Mouse (Mus musculus) stomach, embryonic 14.5 days (tissue): ENCODE measurements around the gene Ripor1. TPM values are rescaled to one million over a fixed set of nuclear protein-coding genes. Genes with fewer than 3 reads are reported as not detected.

Experiments used
- ATAC-seq: fragments of 200-750 bp; cut with Nextera tagmentation; 2 replicates; pipeline ENCODE4 v1.8.0; 2017; ENCODE audit warnings: low read depth, moderate TSS enrichment; ENCODE audit not compliant: insufficient number of reproducible peaks, insufficient read depth, low FRiP score
- H3K27ac ChIP-seq: fragments of 300-500 bp; sonication (generic); 2 replicates; pipeline ENCODE4 v1.5.1; 2014; ENCODE audit warnings: mild to moderate bottlenecking, low read length, moderate library complexity, mixed read lengths
- H3K27me3 ChIP-seq: fragments of 300-500 bp; sonication (generic); 2 replicates; pipeline ENCODE4 v1.6.1; 2014; ENCODE audit warnings: low read length, control low read depth, mixed read lengths; ENCODE audit not compliant: control insufficient read depth, insufficient read depth
- H3K36me3 ChIP-seq: fragments of 300-500 bp; sonication (generic); 2 replicates; pipeline ENCODE4 v1.6.1; 2014; ENCODE audit warnings: mild to moderate bottlenecking, control low read depth, low read length, moderate library complexity, mixed read lengths; ENCODE audit not compliant: control insufficient read depth, insufficient read depth
- H3K4me1 ChIP-seq: fragments of 300-500 bp; sonication (generic); 2 replicates; pipeline ENCODE4 v1.6.1; 2014; ENCODE audit warnings: low read length, control low read depth, mixed read lengths; ENCODE audit not compliant: control insufficient read depth, insufficient read depth
- H3K4me2 ChIP-seq: fragments of 300-500 bp; sonication (generic); replicated peaks from 2 replicates; pipeline ENCODE4 v1.6.1; 2014; ENCODE audit warnings: low read depth, low read length, control low read depth
- H3K4me3 ChIP-seq: fragments of 300-500 bp; sonication (generic); 2 replicates; pipeline ENCODE4 v1.5.1; 2014; ENCODE audit warnings: low read depth, low read length, control low read depth
- H3K9ac ChIP-seq: fragments of 300-500 bp; sonication (generic); replicated peaks from 2 replicates; pipeline ENCODE4 v1.6.1; 2014; ENCODE audit warnings: low read depth, mild to moderate bottlenecking, control low read depth, low read length, moderate library complexity, mixed read lengths
- H3K9me3 ChIP-seq: fragments of 300-500 bp; sonication (generic); 2 replicates; pipeline ENCODE4 v1.6.1; 2016; ENCODE audit warnings: low read depth, low read length, control low read depth; ENCODE audit not compliant: control insufficient read depth
- WGBS: fragments of 180-500 bp; shearing (Covaris S2); extraction: QIAGEN DNeasy Blood & Tissue Kit; methylation state at CpG from one replicate; pipeline ENCODE4 v1.1.7; 2014; 5-methylcytosine and 5-hydroxymethylcytosine counted together
- polyA plus RNA-seq: library from polyadenylated mRNA; unstranded; fragments of >200 nt; fragmentation: Nextera tagmentation; extraction: Ambion mirVana; gene quantifications from 2 replicates; pipeline ENCODE4 v1.2.1, GENCODE M21; 2014

Ripor1 gene
- polyA plus RNA-seq, 1 experiment from 2014 or later, result 20.8 TPM

DNA sequence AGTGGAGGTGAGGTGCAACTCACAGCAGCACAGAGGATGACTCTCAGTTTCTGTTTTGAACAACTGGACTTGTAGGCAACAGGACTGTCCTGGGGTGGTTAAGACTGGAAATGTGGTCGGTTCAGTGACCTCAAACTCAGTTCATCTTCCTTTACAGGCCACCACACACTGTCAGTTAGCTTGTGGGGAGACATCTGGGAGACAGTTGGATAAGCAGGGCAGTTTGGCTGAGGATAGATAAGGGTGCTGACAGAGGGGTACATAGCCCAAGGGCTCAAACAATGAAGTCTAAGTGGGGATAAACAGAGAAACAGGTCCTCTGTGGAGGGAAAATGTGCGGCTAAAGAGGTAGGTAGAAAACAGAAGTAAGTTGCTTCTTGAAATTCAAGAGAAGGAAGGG, 4.3 kb downstream of the Ripor1 start:
- WGBS, result 82% methylated on average over 2 of the region's 2 CpGs
- Histone ChIP-seq H3K27ac (no peak overlapping the region), H3K4me2 (no peak overlapping the region), H3K36me3 (no peaks in the 10 kb centered on the region), H3K9ac (no peak overlapping the region), H3K9me3 (no peaks in the 10 kb centered on the region), H3K27me3 (0 out of 2 replicates have a peak, but pooled peaks cover 4% of the 10 kb centered on the region), H3K4me3 (no peak overlapping the region), H3K4me1 (peaks cover 21% of the 10 kb centered on the region)
- no peak for ATAC-seq

- no peaks in the 10 kb centered on the region for H3K9me3 ChIP-seq
- H3K4me2 ChIP-seq, result no peak overlapping the region
- ATAC-seq, result no peak
- no peak overlapping the region for H3K9ac ChIP-seq
- peaks cover 18% of the 10 kb centered on the region for H3K4me1 ChIP-seq
- 73% methylated on average over 4 of the region's 4 CpGs for WGBS
- H3K36me3 ChIP-seq, result peaks cover under 1% of the 10 kb centered on the region; the same call in 1 of the 2 replicates
- H3K27ac ChIP-seq, result no peak overlapping the region
- H3K27me3 ChIP-seq, result 0 out of 2 replicates have a peak, but pooled peaks cover 4% of the 10 kb centered on the region
- no peak overlapping the region for H3K4me3 ChIP-seq
These were observed 4.7 kb downstream of the Ripor1 start for GRCm38 (mm10) chr8:105609771-105610170.

- whole genome bisulfite sequencing, result 88% methylated on average over 9 of the region's 9 CpGs
- no peak for ATAC-seq
These were observed 6.8 kb downstream of the Ripor1 start for GRCm38 (mm10) chr8:105611836-105612235.

DNA sequence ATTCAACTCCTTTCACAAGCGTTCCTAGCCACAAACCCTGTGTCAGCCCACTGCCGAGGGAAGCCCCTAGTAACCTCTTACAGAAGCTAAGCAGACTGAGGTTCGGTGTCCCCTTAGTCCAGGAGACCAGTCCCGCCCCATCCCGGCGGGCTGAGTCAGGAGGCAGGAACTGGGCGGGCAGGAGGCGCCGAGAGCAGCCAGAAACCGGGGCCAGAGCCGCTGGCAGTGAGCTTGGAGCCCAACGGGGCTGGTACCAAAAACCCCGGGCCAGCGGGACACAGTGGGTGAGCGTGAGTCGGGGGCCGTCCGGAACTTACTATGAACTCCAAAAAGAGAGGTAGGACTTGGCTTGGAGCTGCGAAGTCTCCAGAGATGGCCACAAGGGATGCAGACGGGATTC, 8.0 kb downstream of the Ripor1 start:
- Histone ChIP-seq H3K36me3 (peaks cover 20% of the 10 kb centered on the region; the same call in 1 of the 2 replicates), H3K9me3 (no peaks in the 10 kb centered on the region), H3K27me3 (0 out of 2 replicates have a peak, but pooled peaks cover 4% of the 10 kb centered on the region), H3K27ac (no peak overlapping the region), H3K4me3 (peak overlapping the region; percentile 19), H3K9ac (no peak overlapping the region), H3K4me1 (0 out of 2 replicates have a peak, but pooled peaks cover 5% of the 10 kb centered on the region), H3K4me2 (peak overlapping the region; percentile 95)
- no peak for ATAC-seq
- 7% methylated on average over 20 of the region's 20 CpGs for WGBS

More at GRCm38 (mm10) chr8:105611836-105612235, 6.8 kb downstream of the Ripor1 start:
- Histone ChIP-seq H3K27ac (no peak overlapping the region), H3K27me3 (0 out of 2 replicates have a peak, but pooled peaks cover 4% of the 10 kb centered on the region), H3K4me2 (no peak overlapping the region), H3K9me3 (no peaks in the 10 kb centered on the region), H3K4me3 (no peak overlapping the region), H3K9ac (no peak overlapping the region), H3K36me3 (peaks cover 8% of the 10 kb centered on the region; the same call in 1 of the 2 replicates), H3K4me1 (peaks cover 14% of the 10 kb centered on the region)

GRCm38 (mm10) chr8:105613830-105614511, 8.9 kb downstream of the Ripor1 start:
- WGBS, result 3% methylated on average over 50 of the region's 50 CpGs
- peak overlapping the region; percentile 42 for H3K4me3 ChIP-seq
- ATAC-seq, result peak; percentile 61; the same call in 1 of the 2 replicates

GRCm38 (mm10) chr8:105615942-105616341, 10.9 kb downstream of the Ripor1 start:
- Histone ChIP-seq H3K27ac (no peak overlapping the region), H3K4me2 (no peak overlapping the region), H3K9me3 (no peaks in the 10 kb centered on the region), H3K36me3 (peaks cover 48% of the 10 kb centered on the region), H3K4me3 (no peak overlapping the region), H3K9ac (no peak overlapping the region), H3K4me1 (0 out of 2 replicates have a peak, but pooled peaks cover 5% of the 10 kb centered on the region), H3K27me3 (0 out of 2 replicates have a peak, but pooled peaks cover 4% of the 10 kb centered on the region)
- no peak for ATAC-seq
- WGBS, result 88% methylated on average over 9 of the region's 9 CpGs

More at GRCm38 (mm10) chr8:105613830-105614511, 8.9 kb downstream of the Ripor1 start:
- 0 out of 2 replicates have a peak, but pooled peaks cover 4% of the 10 kb centered on the region for H3K27me3 ChIP-seq
- 0 out of 2 replicates have a peak, but pooled peaks cover 5% of the 10 kb centered on the region for H3K4me1 ChIP-seq
- H3K9me3 ChIP-seq, result no peaks in the 10 kb centered on the region
- H3K4me2 ChIP-seq, result peak overlapping the region; percentile 95
- peak overlapping the region; percentile 23 for H3K9ac ChIP-seq
- peaks cover 29% of the 10 kb centered on the region for H3K36me3 ChIP-seq
- no peak overlapping the region for H3K27ac ChIP-seq

DNA sequence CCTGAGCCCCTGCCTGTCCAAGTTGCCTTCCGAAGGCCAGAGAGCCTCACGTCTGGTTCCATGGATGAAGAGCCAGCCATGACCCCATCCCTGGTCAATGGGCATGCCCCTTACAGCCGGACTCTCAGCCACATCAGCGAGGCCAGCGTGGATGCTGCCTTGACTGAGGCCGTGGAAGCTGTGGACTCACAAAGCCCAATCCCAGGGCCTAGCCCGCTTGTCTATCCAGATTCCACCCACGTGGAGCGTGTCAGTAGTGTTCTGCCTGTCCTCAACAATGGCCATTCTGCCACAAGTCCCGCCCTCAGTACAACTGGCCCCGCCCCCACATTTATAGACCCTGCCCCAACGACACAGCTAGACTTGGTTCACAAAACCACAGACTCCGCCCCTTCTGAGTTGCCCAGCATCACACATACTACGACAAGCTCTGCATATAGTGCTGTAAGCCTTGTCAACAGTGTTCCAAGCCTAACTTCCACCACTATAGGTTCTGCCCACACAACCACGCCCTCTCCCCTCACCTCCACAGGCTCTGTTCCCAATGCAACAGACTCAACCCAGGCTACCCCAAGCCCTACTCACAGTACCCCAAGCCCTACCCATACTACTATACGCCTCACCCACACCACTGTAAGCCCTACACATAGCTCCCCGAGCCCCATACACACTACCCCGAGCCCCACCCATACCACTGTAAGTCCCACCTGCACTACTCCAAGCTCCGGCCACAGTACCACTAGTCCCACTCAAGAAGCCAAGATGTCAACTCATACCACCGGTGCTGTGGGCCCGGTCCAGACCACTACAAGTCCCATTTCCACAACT, 12.6 kb downstream of the Ripor1 start:
- Histone ChIP-seq H3K27ac (no peak overlapping the region), H3K27me3 (no peaks in the 10 kb centered on the region), H3K36me3 (peaks cover 59% of the 10 kb centered on the region), H3K4me1 (peaks cover 10% of the 10 kb centered on the region), H3K9ac (no peak overlapping the region), H3K9me3 (no peaks in the 10 kb centered on the region), H3K4me3 (no peak overlapping the region), H3K4me2 (no peak overlapping the region)
- WGBS, result 90% methylated on average over 21 of the region's 21 CpGs
- ATAC-seq, result no peak

- Histone ChIP-seq H3K36me3 (peaks cover 59% of the 10 kb centered on the region), H3K27me3 (no peaks in the 10 kb centered on the region), H3K4me3 (no peak overlapping the region), H3K27ac (no peak overlapping the region), H3K4me2 (no peak overlapping the region), H3K9me3 (no peaks in the 10 kb centered on the region), H3K9ac (no peak overlapping the region), H3K4me1 (peaks cover 10% of the 10 kb centered on the region)
- WGBS, result 91% methylated on average over 5 of the region's 5 CpGs
- no peak for ATAC-seq
These were observed 13.2 kb downstream of the Ripor1 start for GRCm38 (mm10) chr8:105618279-105618634.
